Mouse (Mus musculus) heart, embryonic 13.5 days (tissue): ENCODE results near the gene Fat1. TPM values are rescaled to one million over a fixed set of nuclear protein-coding genes. Genes with fewer than 3 reads are reported as not detected.

Source experiments
- ATAC-seq: fragments of 200-750 bp; cut with Nextera tagmentation; 2 replicates; pipeline ENCODE4 v1.8.0; 2017; ENCODE audit warnings: moderate TSS enrichment; ENCODE audit not compliant: insufficient number of reproducible peaks, low FRiP score, low TSS enrichment; ENCODE audit errors: extremely low read depth
- H3K27ac ChIP-seq: fragments of 300-500 bp; sonication (generic); replicated peaks from 2 replicates; pipeline ENCODE4 v1.5.1; 2015; ENCODE audit warnings: moderate library complexity, mild to moderate bottlenecking, inconsistent platforms
- H3K27me3 ChIP-seq: fragments of 300-500 bp; sonication (generic); replicated peaks from 2 replicates; pipeline ENCODE4 v1.6.1; 2015; ENCODE audit warnings: mild to moderate bottlenecking, inconsistent platforms
- H3K36me3 ChIP-seq: fragments of 300-500 bp; sonication (generic); 2 replicates; pipeline ENCODE4 v1.6.1; 2015; ENCODE audit warnings: mild to moderate bottlenecking, inconsistent platforms
- H3K4me1 ChIP-seq: fragments of 300-500 bp; sonication (generic); 2 replicates; pipeline ENCODE4 v1.6.1; 2015; ENCODE audit warnings: inconsistent platforms
- H3K4me2 ChIP-seq: fragments of 300-500 bp; sonication (generic); 2 replicates; pipeline ENCODE4 v1.6.1; 2015; ENCODE audit warnings: inconsistent platforms, mild to moderate bottlenecking, moderate library complexity
- H3K4me3 ChIP-seq: fragments of 300-500 bp; sonication (generic); 2 replicates; pipeline ENCODE4 v1.5.1; 2015; ENCODE audit warnings: moderate library complexity, mild to moderate bottlenecking, inconsistent platforms
- H3K9ac ChIP-seq: fragments of 300-500 bp; sonication (generic); 2 replicates; pipeline ENCODE4 v1.6.1; 2015; ENCODE audit warnings: inconsistent platforms, mild to moderate bottlenecking, moderate library complexity
- H3K9me3 ChIP-seq: fragments of 300-500 bp; sonication (generic); 2 replicates; pipeline ENCODE4 v1.6.1; 2016; ENCODE audit warnings: inconsistent platforms
- WGBS: fragments of 180-500 bp; shearing (Covaris S2); methylation state at CpG from one replicate; pipeline ENCODE4 v1.1.7; 2015; ENCODE audit warnings: mixed read lengths; 5-methylcytosine and 5-hydroxymethylcytosine counted together
- polyA plus RNA-seq: library from polyadenylated mRNA; unstranded; fragments of >200 nt; fragmentation: Nextera tagmentation; extraction: Ambion mirVana; gene quantifications from 2 replicates; pipeline ENCODE4 v1.2.1, GENCODE M21; 2015

Fat1 gene
- polyA plus RNA-seq, 1 experiment from 2014 or later, result 11.8 TPM

GRCm38 (mm10) chr8:45010685-45011084, 75.4 kb downstream of the Fat1 start:
- Histone ChIP-seq H3K4me3 (no peak overlapping the region), H3K9ac (no peak overlapping the region), H3K27ac (no peak overlapping the region), H3K27me3 (no peaks in the 10 kb centered on the region), H3K4me1 (no peaks in the 10 kb centered on the region), H3K4me2 (no peak overlapping the region), H3K9me3 (no peaks in the 10 kb centered on the region), H3K36me3 (peaks cover 79% of the 10 kb centered on the region)
- WGBS, result 39% methylated on average over 4 of the region's 4 CpGs
- ATAC-seq, result no peak

DNA sequence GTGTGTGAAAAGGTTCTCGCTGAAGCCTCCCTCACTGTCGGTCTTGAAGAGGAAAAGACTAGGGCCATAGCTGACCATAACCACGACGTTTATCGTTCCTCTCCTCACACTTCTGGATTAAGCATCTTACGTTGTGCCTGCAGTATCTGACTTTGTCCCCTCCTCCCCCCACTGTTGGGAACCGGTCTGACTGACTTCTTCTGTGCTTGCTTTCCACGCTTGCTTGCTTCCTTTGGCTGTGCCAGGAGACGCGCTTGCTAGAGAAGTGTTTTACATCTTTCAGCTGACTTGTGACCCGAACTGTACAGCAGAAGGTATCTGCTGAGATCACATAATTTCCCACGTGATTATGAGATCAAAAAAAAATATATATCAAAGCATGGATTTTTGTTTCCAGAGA, 76.5 kb downstream of the Fat1 start:
- Histone ChIP-seq H3K27ac (no peak overlapping the region), H3K4me3 (no peak overlapping the region), H3K9me3 (no peaks in the 10 kb centered on the region), H3K4me1 (no peaks in the 10 kb centered on the region), H3K9ac (no peak overlapping the region), H3K27me3 (no peaks in the 10 kb centered on the region), H3K4me2 (no peak overlapping the region), H3K36me3 (peaks cover 89% of the 10 kb centered on the region)
- 86% methylated on average over 12 of the region's 12 CpGs for WGBS
- ATAC-seq, result no peak

GRCm38 (mm10) chr8:45013852-45014251, 78.6 kb downstream of the Fat1 start:
- H3K4me2 ChIP-seq, result no peak overlapping the region
- no peaks in the 10 kb centered on the region for H3K27me3 ChIP-seq
- ATAC-seq, result no peak
- H3K4me3 ChIP-seq, result no peak overlapping the region
- H3K9ac ChIP-seq, result no peak overlapping the region
- no peak overlapping the region for H3K27ac ChIP-seq
- H3K9me3 ChIP-seq, result no peaks in the 10 kb centered on the region
- 86% methylated on average over 8 of the region's 8 CpGs for WGBS
- H3K4me1 ChIP-seq, result peaks cover 6% of the 10 kb centered on the region
- peaks cover 90% of the 10 kb centered on the region for H3K36me3 ChIP-seq

DNA sequence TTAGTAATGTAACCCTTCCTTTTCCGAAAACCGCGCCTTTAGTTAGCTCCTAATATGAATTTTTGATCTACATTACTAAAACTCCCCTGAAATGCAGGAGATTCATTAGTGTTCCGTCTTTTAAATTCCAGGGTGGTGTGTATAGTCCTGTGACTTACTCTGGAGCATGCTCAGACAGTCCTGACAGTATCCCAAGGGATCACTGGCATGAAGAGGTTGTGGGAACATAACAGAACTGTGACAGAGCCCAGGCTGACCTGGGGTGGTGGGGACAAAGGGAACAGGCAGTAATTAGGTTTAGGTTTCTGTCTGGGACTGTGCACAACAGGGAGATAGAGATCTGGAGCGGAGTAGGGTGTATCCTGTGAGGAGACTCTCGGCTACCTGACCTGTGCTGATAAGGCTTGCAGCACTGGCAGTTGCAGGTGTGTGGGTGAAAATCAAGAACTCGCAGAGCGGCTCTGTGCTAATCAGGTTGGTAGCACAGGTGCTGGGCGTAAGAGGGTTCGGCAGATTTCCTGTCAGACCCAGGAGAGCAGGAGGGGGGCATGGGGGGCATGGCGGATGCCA, 79.3 kb downstream of the Fat1 start:
- WGBS, result 84% methylated on average over 11 of the region's 11 CpGs
- H3K27ac ChIP-seq, result no peak overlapping the region
- no peaks in the 10 kb centered on the region for H3K9me3 ChIP-seq
- peaks cover 94% of the 10 kb centered on the region for H3K36me3 ChIP-seq
- ATAC-seq, result no peak
- H3K4me3 ChIP-seq, result no peak overlapping the region
- H3K9ac ChIP-seq, result no peak overlapping the region
- H3K4me1 ChIP-seq, result peaks cover 12% of the 10 kb centered on the region
- H3K4me2 ChIP-seq, result no peak overlapping the region
- H3K27me3 ChIP-seq, result no peaks in the 10 kb centered on the region

GRCm38 (mm10) chr8:45015876-45016275, 80.6 kb downstream of the Fat1 start:
- peaks cover 88% of the 10 kb centered on the region for H3K36me3 ChIP-seq
- no peak overlapping the region for H3K4me3 ChIP-seq
- ATAC-seq, result no peak
- H3K27ac ChIP-seq, result no peak overlapping the region
- H3K27me3 ChIP-seq, result no peaks in the 10 kb centered on the region
- H3K4me1 ChIP-seq, result peaks cover 17% of the 10 kb centered on the region
- no peaks in the 10 kb centered on the region for H3K9me3 ChIP-seq
- H3K9ac ChIP-seq, result no peak overlapping the region
- H3K4me2 ChIP-seq, result no peak overlapping the region
- 92% methylated on average over 8 of the region's 8 CpGs for WGBS

DNA sequence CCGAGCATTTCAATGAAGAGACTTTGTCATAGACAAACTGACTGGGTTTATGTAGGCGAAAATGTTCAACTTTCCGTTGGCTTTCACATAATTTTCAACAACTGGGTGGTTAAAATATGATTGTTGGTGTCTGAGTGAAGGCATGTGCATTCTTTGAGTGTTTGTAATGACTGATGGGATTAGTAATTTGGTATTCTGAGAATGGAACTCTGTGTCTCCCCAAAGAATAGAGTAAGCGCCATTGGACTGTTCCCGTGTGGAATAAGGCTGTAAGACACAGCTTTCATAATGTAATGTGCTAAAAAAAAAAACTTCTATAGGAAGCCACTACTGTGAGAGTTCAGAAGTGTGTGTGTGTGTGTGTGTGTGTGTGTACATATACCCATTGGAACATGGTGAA, 84.0 kb downstream of the Fat1 start:
- no peak overlapping the region for H3K9ac ChIP-seq
- H3K27ac ChIP-seq, result no peak overlapping the region
- no peak overlapping the region for H3K4me2 ChIP-seq
- H3K36me3 ChIP-seq, result peaks cover 72% of the 10 kb centered on the region
- no peaks in the 10 kb centered on the region for H3K27me3 ChIP-seq
- 55% methylated on average over 5 of the region's 5 CpGs for WGBS
- no peaks in the 10 kb centered on the region for H3K9me3 ChIP-seq
- ATAC-seq, result no peak
- H3K4me1 ChIP-seq, result peaks cover 32% of the 10 kb centered on the region
- H3K4me3 ChIP-seq, result no peak overlapping the region

- no peak for ATAC-seq
- Histone ChIP-seq H3K4me1 (peaks cover 32% of the 10 kb centered on the region), H3K9me3 (no peaks in the 10 kb centered on the region), H3K4me3 (no peak overlapping the region), H3K9ac (no peak overlapping the region), H3K4me2 (no peak overlapping the region), H3K27ac (no peak overlapping the region), H3K27me3 (no peaks in the 10 kb centered on the region), H3K36me3 (peaks cover 72% of the 10 kb centered on the region)
- 79% methylated on average over 5 of the region's 5 CpGs for WGBS
Measured at GRCm38 (mm10) chr8:45021171-45021570, 85.9 kb downstream of the Fat1 start.

GRCm38 (mm10) chr8:45021911-45022665, 86.8 kb downstream of the Fat1 start:
- Histone ChIP-seq H3K9me3 (no peaks in the 10 kb centered on the region), H3K4me2 (no peak overlapping the region), H3K4me1 (peaks cover 32% of the 10 kb centered on the region), H3K36me3 (peaks cover 74% of the 10 kb centered on the region), H3K4me3 (no peak overlapping the region), H3K27me3 (no peaks in the 10 kb centered on the region), H3K27ac (no peak overlapping the region), H3K9ac (no peak overlapping the region)
- ATAC-seq, result no peak; the same call in 1 of the 2 replicates
- WGBS, result 60% methylated on average over 21 of the region's 21 CpGs

DNA sequence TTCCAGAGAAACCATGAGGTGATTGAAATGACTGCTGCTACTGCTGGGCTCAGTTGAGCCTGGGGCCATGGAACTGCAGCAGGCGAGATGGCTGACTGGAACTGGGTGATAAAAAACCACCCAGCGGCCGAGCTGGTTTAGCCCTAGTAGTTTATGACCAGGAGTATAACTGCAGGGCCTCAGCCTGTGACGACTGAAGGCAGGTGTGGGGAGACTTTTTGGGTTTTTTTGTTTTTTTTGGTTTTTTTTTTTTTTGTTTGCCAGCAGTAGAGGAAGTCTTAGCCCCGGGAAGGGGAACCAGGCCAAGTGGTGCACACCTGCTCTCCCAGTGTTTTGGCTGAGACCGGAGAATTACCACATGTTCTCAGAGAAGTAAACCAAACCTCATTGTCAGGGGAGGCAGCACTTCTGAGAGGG, 92.8 kb downstream of the Fat1 start:
- Histone ChIP-seq H3K9ac (no peak overlapping the region), H3K4me2 (no peak overlapping the region), H3K9me3 (no peaks in the 10 kb centered on the region), H3K4me1 (no peaks in the 10 kb centered on the region), H3K4me3 (no peak overlapping the region), H3K27me3 (no peaks in the 10 kb centered on the region), H3K36me3 (peaks cover 95% of the 10 kb centered on the region), H3K27ac (no peak overlapping the region)
- 82% methylated on average over 6 of the region's 6 CpGs for WGBS
- ATAC-seq, result no peak

DNA sequence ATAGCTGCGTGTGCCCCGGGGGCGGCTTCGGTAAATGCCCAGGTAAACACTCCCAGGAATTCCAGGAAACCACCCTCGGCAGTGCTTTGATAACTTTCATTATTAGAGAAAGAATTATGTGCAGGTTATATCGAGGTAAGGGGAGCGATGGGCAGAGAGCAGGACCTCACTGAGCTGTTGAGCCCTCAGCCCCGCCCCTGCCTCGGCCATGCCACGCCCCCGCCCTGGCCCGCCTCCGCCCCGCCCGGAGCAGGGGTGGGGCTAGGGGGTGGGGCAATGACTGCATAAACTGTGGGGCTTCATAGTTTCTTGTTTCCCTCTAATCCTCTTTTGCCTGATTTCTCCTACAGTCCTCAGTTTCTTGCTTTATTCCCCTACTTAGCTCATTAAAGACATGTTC, 103.1 kb downstream of the Fat1 start:
- 83% methylated on average over 15 of the region's 15 CpGs for WGBS
- Histone ChIP-seq H3K4me1 (no peaks in the 10 kb centered on the region), H3K9ac (no peak overlapping the region), H3K27me3 (no peaks in the 10 kb centered on the region), H3K9me3 (no peaks in the 10 kb centered on the region), H3K4me3 (no peak overlapping the region), H3K27ac (no peak overlapping the region), H3K4me2 (no peak overlapping the region), H3K36me3 (peaks cover 98% of the 10 kb centered on the region)
- ATAC-seq, result no peak

- peaks cover 92% of the 10 kb centered on the region for H3K36me3 ChIP-seq
- H3K4me2 ChIP-seq, result no peak overlapping the region
- no peak for ATAC-seq
- no peaks in the 10 kb centered on the region for H3K9me3 ChIP-seq
- 93% methylated on average over 26 of the region's 26 CpGs for WGBS
- H3K4me3 ChIP-seq, result no peak overlapping the region
- H3K27ac ChIP-seq, result no peak overlapping the region
- H3K4me1 ChIP-seq, result peaks cover 4% of the 10 kb centered on the region; the same call in 1 of the 2 replicates
- no peaks in the 10 kb centered on the region for H3K27me3 ChIP-seq
- no peak overlapping the region for H3K9ac ChIP-seq
Measured at GRCm38 (mm10) chr8:45044160-45044559, 108.9 kb downstream of the Fat1 start.

DNA sequence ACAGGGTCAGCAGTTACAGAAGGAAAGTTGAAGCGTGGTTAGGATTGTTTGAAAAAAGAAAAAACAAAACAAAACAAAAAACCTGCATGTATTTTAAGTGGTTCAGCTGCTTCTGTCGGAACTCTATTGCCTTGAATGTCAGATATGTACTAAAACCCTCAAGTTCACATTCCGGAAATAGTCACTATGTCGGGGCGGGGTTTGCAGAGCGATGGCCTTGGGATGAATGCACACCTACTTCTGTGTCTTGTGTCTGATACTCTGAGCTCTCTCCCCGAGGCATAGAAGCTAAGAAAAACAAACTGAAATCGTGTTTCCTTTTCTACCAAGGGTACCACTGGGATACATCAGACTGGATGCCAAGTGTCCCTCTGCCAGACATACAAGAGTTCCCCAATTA, 115.2 kb downstream of the Fat1 start:
- Histone ChIP-seq H3K4me3 (no peak overlapping the region), H3K4me2 (no peak overlapping the region), H3K27me3 (no peaks in the 10 kb centered on the region), H3K9me3 (no peaks in the 10 kb centered on the region), H3K4me1 (peaks cover 4% of the 10 kb centered on the region; the same call in 1 of the 2 replicates), H3K36me3 (peaks cover 89% of the 10 kb centered on the region), H3K27ac (no peak overlapping the region), H3K9ac (no peak overlapping the region)
- WGBS, result 67% methylated on average over 8 of the region's 8 CpGs
- ATAC-seq, result no peak
